Mouse (Mus musculus) stomach, postnatal 0 days (tissue): ENCODE measurements at regions not wholly inside any gene's neighbourhood (a gene's known extent, or its start where the extent isn't known, plus 50 kb on each side); places are given as distances from the start of the nearest gene placed in this dataset.

ENCODE experiments used
- ATAC-seq: fragments of 200-750 bp; cut with Nextera tagmentation; 2 replicates; pipeline ENCODE4 v1.8.0; 2017; ENCODE audit not compliant: low FRiP score, low TSS enrichment
- DNase-seq: peaks from one replicate; pipeline ENCODE4 v3.0.0-alpha.2; 2016; ENCODE audit warnings: low spot score
- H3K27ac ChIP-seq: fragments of 300-500 bp; sonication (generic); replicated peaks from 2 replicates; pipeline ENCODE4 v1.5.1; 2014; ENCODE audit warnings: mild to moderate bottlenecking, control low read depth
- H3K27me3 ChIP-seq: fragments of 300-500 bp; sonication (generic); 2 replicates; pipeline ENCODE4 v1.6.1; 2014; ENCODE audit warnings: low read length; ENCODE audit not compliant: control insufficient read depth, insufficient read depth
- H3K36me3 ChIP-seq: fragments of 300-500 bp; sonication (generic); 2 replicates; pipeline ENCODE4 v1.6.1; 2014; ENCODE audit warnings: low read length, mixed read lengths; ENCODE audit not compliant: control insufficient read depth, insufficient read depth
- H3K4me1 ChIP-seq: fragments of 300-500 bp; sonication (generic); replicated peaks from 2 replicates; pipeline ENCODE4 v1.6.1; 2014; ENCODE audit warnings: antibody characterized with exemption; ENCODE audit not compliant: control insufficient read depth, insufficient read depth
- H3K4me2 ChIP-seq: fragments of 300-500 bp; sonication (generic); replicated peaks from 2 replicates; pipeline ENCODE4 v1.6.1; 2014; ENCODE audit warnings: low read depth, mild to moderate bottlenecking, control low read depth, moderate library complexity
- H3K4me3 ChIP-seq: fragments of 300-500 bp; sonication (generic); 2 replicates; pipeline ENCODE4 v1.5.1; 2014; ENCODE audit warnings: low read depth, low read length, control low read depth
- H3K9ac ChIP-seq: fragments of 300-500 bp; sonication (generic); 2 replicates; pipeline ENCODE4 v1.6.1; 2014; ENCODE audit warnings: mild to moderate bottlenecking, low read length, control low read depth, mixed read lengths
- H3K9me3 ChIP-seq: fragments of 300-500 bp; sonication (generic); 2 replicates; pipeline ENCODE4 v1.6.1; 2016; ENCODE audit warnings: low read length; ENCODE audit not compliant: control insufficient read depth
- CTCF ChIP-seq: IDR thresholded peaks from 2 replicates; pipeline ENCODE4 v1.5.1; 2016; ENCODE audit warnings: antibody characterized with exemption, low read depth, mild to moderate bottlenecking, moderate library complexity
- EP300 ChIP-seq: optimal IDR thresholded peaks from 2 replicates; pipeline ENCODE3; 2016; ENCODE audit warnings: antibody characterized with exemption
- WGBS: fragments of 180-500 bp; shearing (Covaris S2); extraction: QIAGEN DNeasy Blood & Tissue Kit; methylation state at CpG from one replicate; pipeline ENCODE4 v1.1.7; 2014; 5-methylcytosine and 5-hydroxymethylcytosine counted together

DNA sequence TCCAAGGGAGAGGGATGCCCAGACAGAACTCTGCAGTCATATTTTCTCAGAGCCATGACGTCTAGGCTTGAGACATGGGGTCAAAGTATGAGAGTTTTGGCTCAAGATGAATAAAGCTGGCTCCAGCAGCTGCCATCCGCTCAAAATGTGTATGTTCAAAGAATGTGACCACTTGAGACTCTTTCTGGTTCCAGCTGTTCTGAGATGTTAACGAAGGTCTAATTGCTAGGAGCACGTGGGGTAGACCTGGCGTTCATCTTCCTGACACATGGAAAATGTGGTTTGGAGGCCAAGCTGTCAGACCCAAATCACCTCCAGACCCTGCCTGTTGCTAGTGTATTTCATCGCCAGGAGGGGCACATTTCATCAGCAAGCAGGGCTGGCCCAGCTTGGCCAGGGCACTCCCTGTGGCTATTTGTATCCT, 58.9 kb upstream of the Ankrd1 start:
- 55% methylated on average over 6 of the region's 6 CpGs for WGBS
- Histone ChIP-seq H3K4me2 (no peak overlapping the region), H3K36me3 (no peaks in the 10 kb centered on the region), H3K9me3 (no peaks in the 10 kb centered on the region), H3K27ac (no peak overlapping the region), H3K4me1 (no peaks in the 10 kb centered on the region), H3K4me3 (no peak overlapping the region), H3K27me3 (no peaks in the 10 kb centered on the region), H3K9ac (no peak overlapping the region)
- ATAC-seq (no peak), DNase-seq (no peak)
- TF ChIP-seq CTCF: no peak
- no peak for TF ChIP-seq EP300

DNA sequence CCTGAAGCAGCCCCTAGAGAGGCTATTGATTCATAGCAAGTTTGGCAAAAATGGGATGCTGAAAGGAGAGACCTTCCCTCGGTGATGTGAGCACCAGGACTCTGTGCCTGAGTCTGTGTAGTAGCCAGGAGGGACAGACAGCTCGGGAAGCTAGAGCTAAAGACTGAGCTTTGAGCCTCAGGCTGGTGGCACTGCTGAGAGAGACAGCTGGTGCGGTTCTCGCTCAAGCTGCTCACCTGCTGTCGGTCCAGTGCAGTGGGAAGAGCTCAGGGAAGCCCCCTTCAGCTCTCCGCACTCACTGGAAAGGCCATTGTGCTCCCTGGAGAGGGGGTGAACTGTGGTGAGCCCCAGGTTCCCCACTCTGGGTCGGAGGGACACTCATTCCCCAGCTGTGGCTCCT, 60.4 kb upstream of the Ankrd1 start:
- DNase-seq: no peak
- no peak overlapping the region for H3K9ac ChIP-seq
- no peak overlapping the region for H3K27ac ChIP-seq
- H3K4me2 ChIP-seq: no peak overlapping the region
- no peak overlapping the region for H3K4me3 ChIP-seq
- no peaks in the 10 kb centered on the region for H3K36me3 ChIP-seq
- ATAC-seq: no peak
- no peaks in the 10 kb centered on the region for H3K9me3 ChIP-seq
- 76% methylated on average over 7 of the region's 7 CpGs for WGBS
- no peaks in the 10 kb centered on the region for H3K27me3 ChIP-seq
- no peaks in the 10 kb centered on the region for H3K4me1 ChIP-seq
- TF ChIP-seq CTCF (no peak), EP300 (no peak)

DNA sequence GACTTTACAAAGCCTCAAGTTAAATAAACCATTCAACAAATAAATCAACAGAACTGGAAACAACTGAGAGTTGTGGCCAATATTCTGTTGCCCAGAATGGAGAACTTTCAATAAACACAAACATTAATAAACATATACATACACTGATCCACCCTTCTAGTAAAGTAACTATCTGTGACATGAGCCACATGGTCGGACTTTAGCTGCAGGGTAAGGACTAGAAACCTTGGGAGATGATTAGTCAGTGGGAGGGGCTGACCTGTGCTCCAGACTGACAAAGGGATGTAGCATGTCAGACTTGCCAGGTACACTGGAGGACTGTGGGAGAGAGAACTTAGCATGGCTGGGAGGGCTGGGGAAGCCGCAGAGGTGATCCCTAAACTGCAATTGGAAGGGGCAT, 61.6 kb upstream of the Ankrd1 start:
- no peak overlapping the region for H3K4me3 ChIP-seq
- H3K9ac ChIP-seq: no peak overlapping the region
- no peaks in the 10 kb centered on the region for H3K27me3 ChIP-seq
- no peaks in the 10 kb centered on the region for H3K9me3 ChIP-seq
- ATAC-seq (no peak), DNase-seq (no peak)
- 29% methylated on average over 2 of the region's 2 CpGs for WGBS
- H3K4me1 ChIP-seq: no peaks in the 10 kb centered on the region
- no peak overlapping the region for H3K4me2 ChIP-seq
- no peaks in the 10 kb centered on the region for H3K36me3 ChIP-seq
- TF ChIP-seq CTCF: no peak
- TF ChIP-seq EP300: no peak
- no peak overlapping the region for H3K27ac ChIP-seq

DNA sequence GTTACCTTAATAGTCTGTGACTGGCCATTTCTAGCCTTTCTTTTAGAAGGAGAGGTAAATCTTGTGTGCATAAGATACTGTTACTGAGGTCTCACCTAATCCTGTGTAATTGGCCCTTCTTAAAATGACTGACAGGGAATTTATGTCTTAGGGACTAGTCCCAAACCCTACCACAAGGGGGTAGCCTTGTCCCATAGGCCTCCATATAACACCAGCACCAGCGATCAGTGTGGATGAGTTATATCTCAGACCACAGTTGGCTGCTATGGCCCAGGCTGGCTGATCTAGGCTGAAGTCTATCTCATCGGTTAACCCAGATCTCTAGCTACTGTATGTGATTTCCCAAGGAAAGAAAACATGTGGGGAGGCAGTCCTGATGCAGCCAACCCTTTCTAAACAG, 63.2 kb upstream of the Ankrd1 start:
- H3K4me1 ChIP-seq: no peaks in the 10 kb centered on the region
- no peaks in the 10 kb centered on the region for H3K27me3 ChIP-seq
- DNase-seq: peak; percentile 57
- no peak overlapping the region for H3K27ac ChIP-seq
- no peaks in the 10 kb centered on the region for H3K36me3 ChIP-seq
- 29% methylated on average over 2 of the region's 2 CpGs for WGBS
- TF ChIP-seq EP300 (no peak), CTCF (peak; percentile 92)
- no peak overlapping the region for H3K4me2 ChIP-seq
- no peak overlapping the region for H3K4me3 ChIP-seq
- no peak overlapping the region for H3K9ac ChIP-seq
- no peaks in the 10 kb centered on the region for H3K9me3 ChIP-seq
- peak; percentile 76 for ATAC-seq

DNA sequence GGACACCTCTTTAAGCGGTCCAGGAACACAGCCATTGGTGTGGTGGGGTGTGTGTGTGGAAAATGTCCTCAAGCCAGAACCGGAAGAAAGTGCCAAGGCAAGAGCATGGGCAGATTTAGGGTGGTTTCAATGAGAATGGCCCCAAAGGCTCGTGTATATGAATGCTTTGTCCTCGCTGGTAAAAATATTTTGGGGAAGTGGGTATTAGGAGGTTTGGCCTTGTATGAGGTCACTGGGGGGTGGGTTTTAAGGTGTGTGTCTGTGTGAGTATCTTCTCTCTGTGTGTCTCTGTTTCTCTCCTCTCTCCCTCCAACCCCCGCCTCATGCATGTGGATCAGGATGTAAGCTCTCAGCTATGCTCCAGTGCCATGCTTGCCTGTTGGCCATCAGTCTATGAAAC, 69.8 kb upstream of the Ankrd1 start:
- H3K4me3 ChIP-seq: no peak overlapping the region
- no peaks in the 10 kb centered on the region for H3K27me3 ChIP-seq
- no peaks in the 10 kb centered on the region for H3K36me3 ChIP-seq
- WGBS: 85% methylated on average over 5 of the region's 5 CpGs
- H3K9ac ChIP-seq: no peak overlapping the region
- H3K4me1 ChIP-seq: no peaks in the 10 kb centered on the region
- H3K27ac ChIP-seq: no peak overlapping the region
- DNase-seq (no peak), ATAC-seq (no peak)
- no peak for TF ChIP-seq CTCF
- no peak for TF ChIP-seq EP300
- H3K4me2 ChIP-seq: no peak overlapping the region
- no peaks in the 10 kb centered on the region for H3K9me3 ChIP-seq

DNA sequence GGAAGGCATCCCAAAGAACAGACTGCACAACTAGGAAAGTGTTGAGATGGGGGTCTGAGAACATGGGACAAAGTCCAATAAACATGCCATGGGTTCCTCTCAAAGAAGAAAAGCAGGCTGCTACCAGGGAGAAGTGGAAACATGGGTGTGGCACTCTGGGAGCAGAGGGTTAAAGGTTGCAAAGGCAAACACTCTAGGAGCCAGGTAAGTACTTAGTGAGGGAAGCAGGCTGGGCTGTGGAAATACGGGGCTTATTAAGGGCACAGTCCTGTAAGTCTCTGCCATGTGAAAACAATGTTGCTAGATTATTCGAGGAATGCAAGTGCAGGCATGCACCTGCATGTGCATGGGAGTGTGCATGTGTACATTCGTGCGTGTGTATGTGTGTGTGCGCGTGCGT, 71.7 kb upstream of the Ankrd1 start:
- ATAC-seq (no peak), DNase-seq (no peak)
- no peak overlapping the region for H3K4me3 ChIP-seq
- WGBS: 80% methylated on average over 7 of the region's 7 CpGs
- no peaks in the 10 kb centered on the region for H3K4me1 ChIP-seq
- no peak for TF ChIP-seq EP300
- H3K9me3 ChIP-seq: no peaks in the 10 kb centered on the region
- H3K9ac ChIP-seq: no peak overlapping the region
- H3K27ac ChIP-seq: no peak overlapping the region
- H3K27me3 ChIP-seq: no peaks in the 10 kb centered on the region
- no peak overlapping the region for H3K4me2 ChIP-seq
- no peaks in the 10 kb centered on the region for H3K36me3 ChIP-seq

DNA sequence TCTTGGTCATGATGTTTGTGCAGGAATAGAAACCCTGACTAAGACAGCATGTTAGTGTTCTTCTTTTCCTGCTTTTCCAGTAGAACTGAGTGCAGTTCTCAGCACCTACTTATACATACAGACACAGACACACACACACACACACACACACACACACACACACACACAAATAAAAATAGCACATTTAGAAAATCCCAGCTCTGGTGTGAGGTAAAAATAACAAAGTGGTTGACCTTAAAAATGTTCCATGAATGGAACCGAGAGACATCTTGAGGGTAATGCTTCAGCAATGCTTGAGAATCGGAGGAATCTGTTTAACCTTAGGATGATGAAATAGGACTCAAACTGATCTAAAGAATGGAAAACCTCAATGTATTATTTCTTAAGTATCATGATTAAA, 84.4 kb upstream of the Ankrd1 start:
- no peak for ATAC-seq
- 92% methylated on average over 2 of the region's 2 CpGs for WGBS
- TF ChIP-seq CTCF: no peak
- no peaks in the 10 kb centered on the region for H3K27me3 ChIP-seq
- DNase-seq: no peak
- H3K4me2 ChIP-seq: no peak overlapping the region
- H3K4me3 ChIP-seq: no peak overlapping the region
- no peaks in the 10 kb centered on the region for H3K4me1 ChIP-seq
- H3K9me3 ChIP-seq: no peaks in the 10 kb centered on the region
- H3K36me3 ChIP-seq: no peaks in the 10 kb centered on the region
- H3K27ac ChIP-seq: no peak overlapping the region
- no peak overlapping the region for H3K9ac ChIP-seq
